Mouse (Mus musculus): Measurements from ENCODE around the gene Wnt4. TPM values are rescaled to one million over a fixed set of nuclear protein-coding genes. Genes with fewer than 3 reads are reported as not detected.

The Wnt4 gene
- polyA plus RNA-seq, 1 experiment from 2014 or later: 17.7 TPM

DNA sequence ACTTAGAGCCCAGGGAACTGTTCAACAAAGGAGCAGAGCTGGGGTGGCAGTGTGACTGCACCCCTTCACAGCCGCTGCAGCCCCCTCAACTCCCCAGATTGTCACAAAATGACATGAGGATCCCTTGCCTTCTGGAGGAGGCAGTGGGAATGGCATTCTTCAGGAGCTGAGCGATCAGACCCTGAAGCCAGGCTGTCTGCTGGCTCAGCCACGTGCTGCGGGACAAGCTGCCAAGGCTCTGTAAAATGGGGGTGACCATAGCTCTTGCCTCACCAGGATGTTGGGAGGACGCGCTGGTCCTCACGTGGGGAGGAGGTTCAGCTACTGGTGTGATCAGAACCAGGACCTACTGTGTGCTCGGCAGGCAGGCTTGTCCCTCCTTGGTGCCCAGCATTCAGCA is 17.7 kb downstream of the Wnt4 start:
- no peak for DNase-seq (ENCODE audit: low spot score)
- H3K9me3 ChIP-seq (ENCODE audit: control insufficient read depth, low read length): no peaks in the 10 kb centered on the region
- H3K27me3 ChIP-seq (ENCODE audit: control insufficient read depth, insufficient read depth, low read length): no peaks in the 10 kb centered on the region
- no peak overlapping the region for H3K9ac ChIP-seq (ENCODE audit: low read length)
- H3K4me1 ChIP-seq (ENCODE audit: control insufficient read depth, insufficient read depth, low read length): no peaks in the 10 kb centered on the region
- no peak overlapping the region for H3K4me3 ChIP-seq (ENCODE audit: low read depth, low read length)
- no peak overlapping the region for H3K4me2 ChIP-seq (ENCODE audit: low read depth)
- no peak overlapping the region for H3K27ac ChIP-seq (ENCODE audit: low read depth, low read length)
- WGBS: 91% methylated on average over 8 of the region's 8 CpGs
- ATAC-seq (ENCODE audit: insufficient read depth, low FRiP score, low TSS enrichment): no peak
- no peaks in the 10 kb centered on the region for H3K36me3 ChIP-seq (ENCODE audit: control insufficient read depth, insufficient read depth, low read length)

DNA sequence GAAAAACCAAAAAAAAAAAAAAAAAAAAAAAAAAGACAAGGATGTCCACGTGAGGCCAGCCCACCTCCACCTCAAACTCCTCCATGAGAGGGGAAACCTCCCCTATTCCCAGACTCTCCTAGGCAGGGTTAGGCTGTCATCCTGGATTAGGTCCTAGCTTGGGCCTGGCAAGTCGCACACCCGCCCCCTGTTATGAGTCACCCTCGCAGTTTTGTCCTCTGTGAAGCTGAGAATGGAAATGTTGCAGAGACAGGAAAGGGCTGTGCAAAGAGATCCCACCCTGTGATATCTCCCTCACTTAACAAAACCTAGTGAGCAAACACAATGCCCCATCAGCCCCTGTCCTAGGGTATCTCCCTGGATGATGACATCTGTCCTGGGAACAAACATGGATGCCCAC is 20.3 kb downstream of the Wnt4 start:
- ATAC-seq (ENCODE audit: insufficient read depth, low FRiP score, low TSS enrichment) (no peak), DNase-seq (ENCODE audit: low spot score) (no peak)
- Histone ChIP-seq H3K4me1 (ENCODE audit: control insufficient read depth, insufficient read depth, low read length) (no peaks in the 10 kb centered on the region), H3K4me3 (ENCODE audit: low read depth, low read length) (no peak overlapping the region), H3K4me2 (ENCODE audit: low read depth) (no peak overlapping the region), H3K9ac (ENCODE audit: low read length) (no peak overlapping the region), H3K36me3 (ENCODE audit: control insufficient read depth, insufficient read depth, low read length) (no peaks in the 10 kb centered on the region), H3K9me3 (ENCODE audit: control insufficient read depth, low read length) (no peaks in the 10 kb centered on the region), H3K27ac (ENCODE audit: low read depth, low read length) (no peak overlapping the region), H3K27me3 (ENCODE audit: control insufficient read depth, insufficient read depth, low read length) (no peaks in the 10 kb centered on the region)
- WGBS: 96% methylated on average over 3 of the region's 4 CpGs

DNA sequence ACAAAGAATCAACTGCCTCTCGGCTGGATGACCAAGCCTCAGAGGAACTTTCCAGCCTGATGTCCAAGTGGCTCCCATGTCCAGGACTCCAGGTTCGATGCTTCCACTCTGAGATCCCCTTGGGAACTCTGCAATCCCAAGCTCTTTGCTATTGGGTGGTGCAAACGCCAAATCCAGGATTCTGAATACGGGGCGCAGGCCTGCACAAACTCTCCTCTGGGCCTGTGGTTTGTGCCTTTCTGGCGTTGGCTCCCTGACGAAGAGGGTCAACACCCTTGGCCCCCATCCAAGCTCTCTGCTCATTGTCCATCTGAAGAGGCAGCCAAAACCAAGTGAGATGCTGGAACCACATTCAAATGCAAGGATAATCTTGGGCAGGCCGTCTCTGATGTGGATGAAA is 21.1 kb downstream of the Wnt4 start:
- no peaks in the 10 kb centered on the region for H3K27me3 ChIP-seq (ENCODE audit: control insufficient read depth, insufficient read depth, low read length)
- H3K4me2 ChIP-seq (ENCODE audit: low read depth): no peak overlapping the region
- ATAC-seq (ENCODE audit: insufficient read depth, low FRiP score, low TSS enrichment): no peak
- WGBS: 90% methylated on average over 8 of the region's 8 CpGs
- no peak for DNase-seq (ENCODE audit: low spot score)
- no peaks in the 10 kb centered on the region for H3K9me3 ChIP-seq (ENCODE audit: control insufficient read depth, low read length)
- no peak overlapping the region for H3K9ac ChIP-seq (ENCODE audit: low read length)
- no peak overlapping the region for H3K4me3 ChIP-seq (ENCODE audit: low read depth, low read length)
- no peaks in the 10 kb centered on the region for H3K4me1 ChIP-seq (ENCODE audit: control insufficient read depth, insufficient read depth, low read length)
- no peaks in the 10 kb centered on the region for H3K36me3 ChIP-seq (ENCODE audit: control insufficient read depth, insufficient read depth, low read length)
- H3K27ac ChIP-seq (ENCODE audit: low read depth, low read length): no peak overlapping the region

DNA sequence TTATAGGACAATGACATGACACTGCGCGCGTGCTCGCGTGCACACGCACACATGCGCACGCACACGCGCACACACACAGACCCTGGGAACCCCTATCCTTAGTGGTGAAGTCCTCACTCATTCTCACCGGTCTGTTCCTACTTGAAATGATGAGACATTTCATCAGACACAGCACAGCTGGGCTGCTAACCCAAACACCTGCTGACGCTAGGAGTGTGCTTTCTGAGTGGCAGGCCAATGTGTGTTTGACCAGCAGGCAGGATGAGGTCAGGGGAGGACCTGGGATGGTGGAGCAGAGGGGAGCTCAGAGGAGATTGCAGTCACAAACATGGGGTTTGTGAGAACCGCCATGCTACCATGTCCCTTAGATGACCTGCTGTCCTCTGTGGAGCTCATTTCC is 22.9 kb downstream of the Wnt4 start:
- DNase-seq (ENCODE audit: low spot score): no peak
- no peaks in the 10 kb centered on the region for H3K36me3 ChIP-seq (ENCODE audit: control insufficient read depth, insufficient read depth, low read length)
- H3K4me3 ChIP-seq (ENCODE audit: low read depth, low read length): no peak overlapping the region
- no peak overlapping the region for H3K4me2 ChIP-seq (ENCODE audit: low read depth)
- no peaks in the 10 kb centered on the region for H3K9me3 ChIP-seq (ENCODE audit: control insufficient read depth, low read length)
- no peak overlapping the region for H3K9ac ChIP-seq (ENCODE audit: low read length)
- no peak overlapping the region for H3K27ac ChIP-seq (ENCODE audit: low read depth, low read length)
- WGBS: 92% methylated on average over 13 of the region's 13 CpGs
- no peaks in the 10 kb centered on the region for H3K27me3 ChIP-seq (ENCODE audit: control insufficient read depth, insufficient read depth, low read length)
- H3K4me1 ChIP-seq (ENCODE audit: control insufficient read depth, insufficient read depth, low read length): no peaks in the 10 kb centered on the region
- ATAC-seq (ENCODE audit: insufficient read depth, low FRiP score, low TSS enrichment): no peak

DNA sequence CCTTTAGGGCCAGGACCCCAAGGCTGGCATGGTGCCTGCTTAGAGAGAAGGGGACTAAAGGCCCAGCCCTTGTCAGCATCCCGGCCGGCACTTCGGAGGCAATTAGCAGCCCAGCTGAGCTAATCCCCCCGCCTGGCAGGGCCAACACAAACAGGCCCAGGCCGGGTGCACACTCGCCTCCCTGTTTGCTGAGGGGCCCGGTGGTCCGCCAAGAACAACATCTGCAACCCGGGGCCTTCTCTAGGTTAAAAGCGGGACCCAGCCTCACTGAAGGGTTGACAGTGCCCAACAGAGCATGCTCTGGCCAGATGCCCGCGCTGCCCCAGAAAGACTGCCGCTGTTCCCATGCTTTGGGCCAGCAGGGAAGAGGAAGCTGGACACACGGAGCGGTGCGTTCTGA is 24.3 kb downstream of the Wnt4 start:
- no peaks in the 10 kb centered on the region for H3K9me3 ChIP-seq (ENCODE audit: control insufficient read depth, low read length)
- no peak for ATAC-seq (ENCODE audit: insufficient read depth, low FRiP score, low TSS enrichment)
- 71% methylated on average over 16 of the region's 16 CpGs for WGBS

DNA sequence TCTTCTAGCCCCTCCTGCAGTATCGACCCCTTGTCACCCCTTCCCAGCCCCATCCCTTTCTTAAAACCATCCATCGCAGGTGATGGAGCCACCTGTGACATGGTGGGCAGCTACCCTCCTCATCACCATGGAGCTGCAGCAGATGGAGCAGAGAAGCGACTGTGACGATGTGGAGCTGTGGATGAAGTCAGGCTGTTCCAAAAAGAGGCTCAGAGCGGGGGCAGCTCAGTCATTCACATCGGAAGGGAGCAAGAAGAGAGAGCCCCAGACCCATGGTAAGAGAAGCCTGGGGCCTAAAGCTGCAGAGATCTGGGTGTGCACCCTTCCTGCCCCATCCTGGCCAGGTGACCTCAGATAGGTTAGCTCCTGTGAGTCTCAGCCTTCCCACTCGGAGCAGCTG is 26.8 kb downstream of the Wnt4 start:
- no peak for DNase-seq (ENCODE audit: low spot score)
- Histone ChIP-seq H3K9ac (ENCODE audit: low read length) (no peak overlapping the region), H3K36me3 (ENCODE audit: control insufficient read depth, insufficient read depth, low read length) (no peaks in the 10 kb centered on the region), H3K27ac (ENCODE audit: low read depth, low read length) (no peak overlapping the region), H3K4me1 (ENCODE audit: control insufficient read depth, insufficient read depth, low read length) (peaks cover 17% of the 10 kb centered on the region), H3K9me3 (ENCODE audit: control insufficient read depth, low read length) (no peaks in the 10 kb centered on the region), H3K27me3 (ENCODE audit: control insufficient read depth, insufficient read depth, low read length) (no peaks in the 10 kb centered on the region), H3K4me3 (ENCODE audit: low read depth, low read length) (no peak overlapping the region), H3K4me2 (ENCODE audit: low read depth) (no peak overlapping the region)
- no peak for ATAC-seq (ENCODE audit: insufficient read depth, low FRiP score, low TSS enrichment)
- WGBS: 92% methylated on average over 7 of the region's 7 CpGs

More for the DNA sequence above, 24.3 kb downstream of the Wnt4 start:
- Histone ChIP-seq H3K4me1 (ENCODE audit: control insufficient read depth, insufficient read depth, low read length) (peaks cover 11% of the 10 kb centered on the region), H3K4me3 (ENCODE audit: low read depth, low read length) (no peak overlapping the region), H3K4me2 (ENCODE audit: low read depth) (no peak overlapping the region), H3K9ac (ENCODE audit: low read length) (no peak overlapping the region), H3K36me3 (ENCODE audit: control insufficient read depth, insufficient read depth, low read length) (no peaks in the 10 kb centered on the region), H3K27ac (ENCODE audit: low read depth, low read length) (no peak overlapping the region), H3K27me3 (ENCODE audit: control insufficient read depth, insufficient read depth, low read length) (no peaks in the 10 kb centered on the region)
- no peak for DNase-seq (ENCODE audit: low spot score)

DNA sequence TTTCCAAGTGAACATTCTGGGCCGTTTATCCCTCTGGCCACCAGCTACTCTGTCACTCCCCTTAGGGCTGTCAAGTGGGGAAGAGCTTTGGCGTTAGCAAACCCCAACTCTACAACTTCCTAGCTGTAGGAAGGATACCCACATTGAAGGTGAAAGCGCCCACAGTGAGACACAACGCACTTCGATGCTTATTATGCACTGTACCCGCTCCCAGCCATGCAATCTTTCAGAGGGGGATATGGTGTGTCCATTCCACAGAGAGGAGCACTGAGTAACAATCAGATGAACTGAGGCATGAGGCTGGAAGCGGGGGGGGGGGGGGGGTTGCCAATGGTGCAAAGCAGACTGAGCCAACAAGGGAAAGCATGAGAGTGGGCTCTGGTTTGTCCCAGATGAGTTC is 27.8 kb downstream of the Wnt4 start:
- H3K4me2 ChIP-seq (ENCODE audit: low read depth): no peak overlapping the region
- H3K4me1 ChIP-seq (ENCODE audit: control insufficient read depth, insufficient read depth, low read length): peaks cover 17% of the 10 kb centered on the region
- H3K36me3 ChIP-seq (ENCODE audit: control insufficient read depth, insufficient read depth, low read length): no peaks in the 10 kb centered on the region
- DNase-seq (ENCODE audit: low spot score) (no peak), ATAC-seq (ENCODE audit: insufficient read depth, low FRiP score, low TSS enrichment) (no peak)
- H3K27ac ChIP-seq (ENCODE audit: low read depth, low read length): no peak overlapping the region
- H3K9ac ChIP-seq (ENCODE audit: low read length): no peak overlapping the region
- no peak overlapping the region for H3K4me3 ChIP-seq (ENCODE audit: low read depth, low read length)
- WGBS: 85% methylated on average over 7 of the region's 7 CpGs
- H3K9me3 ChIP-seq (ENCODE audit: control insufficient read depth, low read length): no peaks in the 10 kb centered on the region
- no peaks in the 10 kb centered on the region for H3K27me3 ChIP-seq (ENCODE audit: control insufficient read depth, insufficient read depth, low read length)

DNA sequence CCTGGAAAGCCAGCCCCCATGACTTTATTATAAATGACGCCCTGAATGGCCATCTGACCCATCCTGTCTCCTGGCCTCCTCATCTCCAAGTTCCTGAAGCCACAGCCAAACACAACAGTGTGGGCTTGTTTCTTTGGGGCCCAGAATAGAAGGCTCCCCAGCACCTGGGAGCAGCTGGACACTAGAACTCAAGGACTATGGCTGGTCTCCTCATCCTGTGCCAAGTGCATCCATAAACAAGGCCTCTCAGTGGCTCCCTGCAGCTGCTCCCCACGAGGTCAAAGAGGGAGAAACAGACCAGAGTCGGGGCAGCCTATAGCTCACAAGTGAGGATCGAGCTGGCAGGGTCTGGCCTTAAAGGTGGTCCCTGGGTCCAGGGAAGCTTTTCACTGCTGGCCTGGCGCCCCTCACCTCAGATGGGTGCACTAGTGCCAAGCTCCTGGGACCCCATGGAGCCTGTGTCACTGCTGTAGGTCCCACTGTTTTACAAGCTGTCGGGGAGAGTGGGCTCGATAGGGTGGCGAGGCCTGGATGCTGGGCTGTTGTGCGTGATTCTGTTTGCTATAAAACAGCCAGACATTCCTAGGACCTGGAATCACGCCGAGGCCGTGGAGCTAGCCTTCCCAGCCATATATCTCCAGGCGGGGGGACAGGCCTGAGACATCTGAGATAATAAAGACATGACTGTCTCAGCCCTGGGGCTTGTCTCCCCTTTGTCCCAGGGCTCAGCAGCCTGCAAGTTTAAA is 28.7 kb downstream of the Wnt4 start:
- Histone ChIP-seq H3K4me1 (ENCODE audit: control insufficient read depth, insufficient read depth, low read length) (peaks cover 17% of the 10 kb centered on the region), H3K4me3 (ENCODE audit: low read depth, low read length) (no peak overlapping the region), H3K9me3 (ENCODE audit: control insufficient read depth, low read length) (no peaks in the 10 kb centered on the region), H3K36me3 (ENCODE audit: control insufficient read depth, insufficient read depth, low read length) (no peaks in the 10 kb centered on the region), H3K27me3 (ENCODE audit: control insufficient read depth, insufficient read depth, low read length) (no peaks in the 10 kb centered on the region), H3K4me2 (ENCODE audit: low read depth) (no peak overlapping the region), H3K9ac (ENCODE audit: low read length) (peak overlapping the region; percentile 35), H3K27ac (ENCODE audit: low read depth, low read length) (peak overlapping the region; percentile 79)
- 42% methylated on average over 13 of the region's 13 CpGs for WGBS
- no peak for DNase-seq (ENCODE audit: low spot score)
- no peak for ATAC-seq (ENCODE audit: insufficient read depth, low FRiP score, low TSS enrichment)

DNA sequence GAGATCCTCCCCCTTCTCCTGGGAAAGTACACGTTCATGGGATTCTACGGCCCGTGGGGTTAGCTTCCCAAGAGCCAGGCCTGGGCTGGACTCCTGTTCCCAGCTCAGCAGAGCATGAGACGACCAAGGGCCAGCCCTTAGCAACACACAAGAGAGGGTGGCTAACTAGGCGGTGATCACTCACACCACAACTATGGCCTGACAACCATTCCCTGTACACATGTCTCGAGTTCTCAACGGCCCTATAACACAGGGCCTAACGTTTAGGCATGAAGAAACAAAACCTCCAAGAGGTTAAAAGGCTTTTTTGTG is 29.2 kb downstream of the Wnt4 start:
- WGBS: 40% methylated on average over 8 of the region's 8 CpGs
- H3K27ac ChIP-seq (ENCODE audit: low read depth, low read length): peak overlapping the region; percentile 79
- no peak overlapping the region for H3K4me3 ChIP-seq (ENCODE audit: low read depth, low read length)

More for the DNA sequence above, 29.2 kb downstream of the Wnt4 start:
- ATAC-seq (ENCODE audit: insufficient read depth, low FRiP score, low TSS enrichment): no peak
- no peak for DNase-seq (ENCODE audit: low spot score)
- H3K4me2 ChIP-seq (ENCODE audit: low read depth): no peak overlapping the region
- peak overlapping the region; percentile 35; the same call in 1 of the 2 replicates for H3K9ac ChIP-seq (ENCODE audit: low read length)
- no peaks in the 10 kb centered on the region for H3K36me3 ChIP-seq (ENCODE audit: control insufficient read depth, insufficient read depth, low read length)
- no peaks in the 10 kb centered on the region for H3K9me3 ChIP-seq (ENCODE audit: control insufficient read depth, low read length)
- H3K27me3 ChIP-seq (ENCODE audit: control insufficient read depth, insufficient read depth, low read length): no peaks in the 10 kb centered on the region
- H3K4me1 ChIP-seq (ENCODE audit: control insufficient read depth, insufficient read depth, low read length): peaks cover 17% of the 10 kb centered on the region

Measured in neural tube, embryonic 11.5 days (tissue).